Mouse (Mus musculus) small intestine, adult 2 months (tissue): Measurements from ENCODE around the gene Clock. TPM values are rescaled to one million over a fixed set of nuclear protein-coding genes. Genes with fewer than 3 reads are reported as not detected.

Source experiments
- H3K27ac ChIP-seq: fragments of 200-500 bp; 2 replicates; pipeline ENCODE4 v1.5.1; 2012; ENCODE audit warnings: low read depth, low read length, control low read depth, inconsistent platforms; ENCODE audit not compliant: insufficient read depth
- H3K27me3 ChIP-seq: fragments of 200-500 bp; 2 replicates; pipeline ENCODE4 v1.6.1; 2012; ENCODE audit warnings: mild to moderate bottlenecking, moderate library complexity, low read length, inconsistent platforms; ENCODE audit not compliant: control insufficient read depth, insufficient read depth
- H3K36me3 ChIP-seq: fragments of 200-500 bp; 2 replicates; pipeline ENCODE4 v1.6.1; 2012; ENCODE audit warnings: mild to moderate bottlenecking, low read length, control low read depth, inconsistent platforms; ENCODE audit not compliant: control insufficient read depth, insufficient read depth
- H3K4me1 ChIP-seq: fragments of 200-500 bp; 2 replicates; pipeline ENCODE4 v1.6.1; 2012; ENCODE audit warnings: low read length, inconsistent platforms, mixed read lengths; ENCODE audit not compliant: control insufficient read depth, insufficient read depth, insufficient read length
- H3K4me3 ChIP-seq: fragments of 200-500 bp; 2 replicates; pipeline ENCODE4 v1.5.1; 2012; ENCODE audit warnings: low read depth, mild to moderate bottlenecking, control low read depth, inconsistent platforms, low read length, moderate library complexity
- CTCF ChIP-seq: fragments of 200-500 bp; IDR thresholded peaks from 2 replicates; pipeline ENCODE4 v1.5.1; 2012; ENCODE audit warnings: low read depth, mild to moderate bottlenecking, control low read depth, inconsistent platforms, low read length, moderate library complexity, mixed read lengths; ENCODE audit not compliant: insufficient replicate concordance, insufficient read length; ENCODE audit errors: extremely low read depth
- POLR2A ChIP-seq: fragments of 200-500 bp; IDR thresholded peaks from 2 replicates; pipeline ENCODE4 v1.6.1; 2012; ENCODE audit warnings: low read depth, mild to moderate bottlenecking, control low read depth, inconsistent platforms, low read length, moderate library complexity
- WGBS: fragments of 180-500 bp; shearing (Covaris S2); methylation state at CpG from one replicate; pipeline ENCODE4 v1.1.7; 2018; 5-methylcytosine and 5-hydroxymethylcytosine counted together
- polyA plus RNA-seq: library from polyadenylated mRNA; depleted of rRNA; stranded (reverse); fragments of >200 nt; gene quantifications from 2 replicates; pipeline ENCODE4 v1.2.3, GENCODE M21; 2012; rRNA removed

The Clock gene
- polyA plus RNA-seq, 1 experiment: 12.3 TPM

DNA sequence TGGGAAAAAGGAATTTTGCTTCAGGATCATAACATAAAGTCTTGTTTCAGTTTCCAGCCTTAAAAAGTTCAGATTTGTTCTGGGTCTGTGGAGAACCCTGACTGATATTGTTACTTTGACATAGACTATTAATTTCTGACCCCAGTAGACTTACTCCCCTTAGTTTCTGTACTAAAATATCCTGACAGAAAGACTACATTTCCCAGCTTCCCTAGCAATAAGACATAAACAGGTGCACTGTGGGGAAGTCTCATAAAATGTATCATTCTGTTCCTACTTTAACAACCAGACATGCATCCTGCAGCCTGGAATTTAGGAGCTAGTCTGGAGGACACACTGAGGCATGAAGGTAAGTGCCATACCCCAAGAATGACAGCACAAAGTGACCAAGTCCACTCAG, 133.6 kb downstream of the Clock start:
- TF ChIP-seq CTCF (no peak), POLR2A (no peak)
- Histone ChIP-seq H3K27ac (no peak overlapping the region), H3K4me1 (no peaks in the 10 kb centered on the region), H3K27me3 (no peaks in the 10 kb centered on the region), H3K36me3 (no peaks in the 10 kb centered on the region), H3K4me3 (no peak overlapping the region)

DNA sequence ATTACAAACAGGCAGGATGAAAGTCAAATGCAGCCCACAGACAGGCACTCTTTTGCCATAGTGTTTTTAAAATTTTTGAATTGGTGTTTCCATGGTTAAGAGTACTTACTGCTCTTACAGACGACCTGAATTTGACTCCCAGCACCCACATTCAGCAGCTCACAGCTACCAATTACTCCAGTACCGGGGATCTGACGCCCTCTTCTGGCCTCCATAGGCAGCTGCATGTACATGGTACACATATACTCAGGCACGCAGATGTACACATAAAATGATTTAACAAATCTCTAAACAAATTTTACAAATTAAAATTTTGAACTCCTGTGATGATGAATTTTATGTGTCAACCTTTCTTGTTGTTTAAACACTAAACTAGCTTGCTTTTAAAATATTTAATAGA, 134.1 kb downstream of the Clock start:
- Histone ChIP-seq H3K4me1 (no peaks in the 10 kb centered on the region), H3K4me3 (no peak overlapping the region), H3K27me3 (no peaks in the 10 kb centered on the region), H3K27ac (no peak overlapping the region), H3K36me3 (no peaks in the 10 kb centered on the region)
- TF ChIP-seq CTCF (no peak), POLR2A (no peak)
- 74% methylated on average over 4 of the region's 4 CpGs for WGBS

DNA sequence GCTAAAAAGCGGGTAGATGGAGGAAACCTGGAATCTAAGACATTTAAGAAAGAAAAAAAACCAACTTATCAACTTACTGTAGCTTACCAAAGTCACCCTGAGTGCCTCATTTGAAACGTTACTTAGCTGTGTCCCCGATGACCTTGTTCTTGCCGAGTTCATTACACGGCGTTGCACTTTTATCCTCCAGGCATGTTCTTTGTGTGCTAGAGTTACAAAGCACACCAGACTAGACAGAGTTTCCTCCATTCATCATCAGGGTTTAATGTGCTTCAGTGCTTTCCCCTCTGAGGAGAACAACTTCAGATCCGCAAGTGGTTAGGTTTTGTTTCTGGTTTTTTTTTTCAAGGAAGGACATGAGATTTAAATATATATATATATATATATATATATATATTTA, 139.8 kb downstream of the Clock start:
- H3K27ac ChIP-seq: no peak overlapping the region
- TF ChIP-seq CTCF (no peak), POLR2A (no peak)
- no peaks in the 10 kb centered on the region for H3K27me3 ChIP-seq
- no peaks in the 10 kb centered on the region for H3K4me1 ChIP-seq
- H3K4me3 ChIP-seq: no peak overlapping the region
- WGBS: 82% methylated on average over 7 of the region's 7 CpGs
- no peaks in the 10 kb centered on the region for H3K36me3 ChIP-seq

DNA sequence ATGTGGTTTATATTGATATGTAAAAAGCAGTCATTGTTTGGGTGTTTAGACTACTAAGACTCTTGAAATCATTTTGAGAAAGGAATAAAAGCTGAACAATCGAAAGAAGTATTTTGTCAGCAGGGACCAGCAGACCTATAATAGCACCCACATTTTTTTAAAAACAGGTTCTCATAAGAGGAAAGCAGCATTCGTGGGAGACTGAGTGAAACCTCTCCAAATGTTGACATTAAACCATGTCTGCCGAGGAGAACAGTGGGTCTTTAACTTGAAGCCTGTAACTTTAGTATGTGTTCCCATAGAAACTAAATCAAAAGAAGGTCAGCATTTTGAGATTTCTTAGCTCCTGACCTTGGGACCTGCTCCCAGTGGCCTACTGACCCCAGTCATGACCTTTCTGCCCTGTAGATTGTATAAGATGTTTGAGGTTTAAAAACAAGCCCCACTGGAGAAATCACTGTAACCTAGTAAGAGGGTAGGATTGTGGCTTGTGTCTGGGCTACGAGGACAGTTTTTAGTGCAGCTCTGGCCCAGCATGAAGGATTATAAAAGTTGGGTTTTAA, 140.7 kb downstream of the Clock start:
- H3K4me1 ChIP-seq: no peaks in the 10 kb centered on the region
- H3K36me3 ChIP-seq: no peaks in the 10 kb centered on the region
- H3K27me3 ChIP-seq: no peaks in the 10 kb centered on the region
- H3K27ac ChIP-seq: no peak overlapping the region
- TF ChIP-seq POLR2A (no peak), CTCF (no peak)
- WGBS: 65% methylated on average over 4 of the region's 4 CpGs
- no peak overlapping the region for H3K4me3 ChIP-seq

DNA sequence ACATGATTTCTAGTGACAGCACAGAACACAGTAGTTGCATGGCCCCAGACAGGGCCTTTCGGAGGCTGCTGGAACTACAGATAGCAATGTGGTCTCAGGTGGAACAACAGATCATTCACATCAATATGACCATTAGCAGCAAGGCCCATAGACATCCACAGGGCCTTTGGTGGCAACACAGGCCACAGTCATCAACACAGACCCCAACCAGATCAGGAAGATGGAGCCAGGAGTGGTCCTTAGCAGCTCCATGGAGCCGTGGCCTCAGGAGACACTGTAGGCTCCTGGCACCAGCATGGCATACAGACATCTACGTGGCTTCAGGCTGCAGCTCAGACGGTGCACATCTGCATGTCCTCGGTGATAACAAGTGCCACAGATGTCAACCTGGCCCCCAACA, 141.7 kb downstream of the Clock start:
- Histone ChIP-seq H3K36me3 (no peaks in the 10 kb centered on the region), H3K27me3 (no peaks in the 10 kb centered on the region), H3K27ac (no peak overlapping the region), H3K4me3 (no peak overlapping the region), H3K4me1 (no peaks in the 10 kb centered on the region)
- WGBS: 90% methylated on average over 5 of the region's 5 CpGs
- no peak for TF ChIP-seq POLR2A
- no peak for TF ChIP-seq CTCF

DNA sequence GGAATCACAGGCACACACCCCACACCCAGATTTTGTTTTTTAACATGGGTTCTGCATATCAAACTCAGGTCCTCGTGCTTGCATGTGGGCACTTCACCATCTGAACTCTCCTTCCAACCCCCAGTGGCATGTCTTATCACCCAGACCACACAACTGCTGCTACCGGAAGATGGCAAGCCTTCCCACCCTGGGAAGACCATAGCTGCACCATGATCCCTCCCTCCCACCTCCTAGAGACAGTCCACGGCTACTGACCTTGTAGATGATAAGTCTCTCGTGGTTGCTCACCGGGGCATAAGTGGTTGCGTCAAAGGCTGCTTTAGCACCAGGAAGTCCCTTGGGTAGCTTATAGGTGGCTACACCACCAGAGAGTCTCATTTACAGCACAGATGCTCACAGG, 143.1 kb downstream of the Clock start:
- TF ChIP-seq CTCF: no peak
- no peak for TF ChIP-seq POLR2A
- Histone ChIP-seq H3K36me3 (no peaks in the 10 kb centered on the region), H3K4me3 (no peak overlapping the region), H3K27me3 (no peaks in the 10 kb centered on the region), H3K4me1 (no peaks in the 10 kb centered on the region), H3K27ac (no peak overlapping the region)
- WGBS: 87% methylated on average over 6 of the region's 6 CpGs

DNA sequence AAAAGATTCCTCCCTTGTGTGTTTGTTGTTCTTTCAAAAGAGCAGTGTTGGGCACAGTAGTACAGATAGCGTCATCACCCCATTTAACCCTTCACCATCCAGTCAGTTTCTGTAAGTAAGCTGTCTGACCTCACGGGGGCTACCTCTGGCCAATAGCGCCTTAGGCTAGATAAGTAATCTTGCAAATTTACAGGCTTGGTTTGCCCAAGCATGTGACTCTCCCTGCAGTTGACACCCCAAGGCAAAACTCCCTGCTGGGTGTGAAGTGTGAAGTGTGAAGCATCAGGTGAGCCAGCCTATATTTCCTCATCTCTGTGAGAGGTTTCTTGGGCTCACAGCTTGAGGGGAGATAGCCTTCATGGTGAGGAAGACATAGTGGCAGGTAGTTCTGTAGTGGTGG, 144.5 kb downstream of the Clock start:
- no peak for TF ChIP-seq POLR2A
- no peak for TF ChIP-seq CTCF
- Histone ChIP-seq H3K4me3 (no peak overlapping the region), H3K4me1 (no peaks in the 10 kb centered on the region), H3K27me3 (no peaks in the 10 kb centered on the region), H3K36me3 (peaks cover 2% of the 10 kb centered on the region; the same call in 1 of the 2 replicates), H3K27ac (no peak overlapping the region)
- WGBS: 50% methylated on average over 3 of the region's 3 CpGs

Other genes with a start within 250 kb of the Clock start
- 50.4 and 159 TPM in 2 replicates for gene Srd5a3, start 164.5 kb downstream of the Clock start, polyA plus RNA-seq
- gene Tmem165, start 120.9 kb downstream of the Clock start, polyA plus RNA-seq: 47.6 and 85.6 TPM in 2 replicates
- gene Pdcl2, start 26.4 kb upstream of the Clock start, polyA plus RNA-seq: not detected in 2 replicates
- 5.2 and 10.3 TPM in 2 replicates for gene Nmu, start 59.0 kb upstream of the Clock start, polyA plus RNA-seq
- not detected in 2 replicates for gene Gm7271, start 179.2 kb upstream of the Clock start, polyA plus RNA-seq
- 7.1 and 17.9 TPM in 2 replicates for gene Exoc1, start 224.5 kb upstream of the Clock start, polyA plus RNA-seq